Mouse (Mus musculus) cerebral cortex, adult 2 months (tissue): Measurements from ENCODE around the gene Pdcd2l.

ENCODE experiments used
- WGBS: fragments of 180-500 bp; shearing (Covaris S2); methylation state at CpG from one replicate; pipeline ENCODE4 v1.1.7; 2018; 5-methylcytosine and 5-hydroxymethylcytosine counted together

Gene Pdcd2l

DNA sequence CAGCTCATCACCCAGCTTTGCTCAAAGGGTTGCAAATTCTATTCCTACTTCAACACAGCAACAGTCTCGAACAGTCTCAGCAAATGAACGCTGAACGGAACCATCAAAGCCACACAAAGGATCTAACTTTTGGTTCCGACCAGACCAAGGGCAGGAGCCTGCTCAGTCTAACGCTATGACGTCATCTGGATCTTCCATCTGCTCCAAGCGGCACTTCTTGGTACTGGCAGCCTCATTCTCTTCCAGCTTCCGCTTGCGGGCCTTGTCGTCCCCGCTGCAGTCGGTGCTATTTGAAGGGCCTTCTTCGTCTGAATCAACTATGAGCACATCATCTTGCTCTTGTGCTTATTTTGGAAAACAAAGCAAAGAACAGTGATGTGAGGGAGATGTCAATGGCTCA, 55.3 kb downstream of the Pdcd2l start:
- WGBS: 62% methylated on average over 13 of the region's 13 CpGs

GRCm38 (mm10) chr7:34139493-34139892, 57.0 kb downstream of the Pdcd2l start:
- WGBS: 89% methylated on average over 6 of the region's 6 CpGs
